Mouse (Mus musculus) midbrain, embryonic 16.5 days (tissue): ENCODE measurements around the gene Mllt6. TPM values are rescaled to one million over a fixed set of nuclear protein-coding genes. Genes with fewer than 3 reads are reported as not detected.
"Not testable (repeated sequence)": the region's sequence is repeated elsewhere in the genome, so short reads cannot be mapped to it uniquely, and the experiment has no call there.

Source experiments
- ATAC-seq: fragments of 200-750 bp; cut with Nextera tagmentation; 2 replicates; pipeline ENCODE4 v1.8.0; 2017; ENCODE audit warnings: moderate TSS enrichment
- H3K27ac ChIP-seq: fragments of 300-500 bp; sonication (generic); 2 replicates; pipeline ENCODE4 v1.5.1; 2014; ENCODE audit warnings: mild to moderate bottlenecking, low read length, mixed read lengths
- H3K27me3 ChIP-seq: fragments of 300-500 bp; sonication (generic); 2 replicates; pipeline ENCODE4 v1.6.1; 2014; ENCODE audit warnings: low read depth, low read length, mixed read lengths; ENCODE audit not compliant: control insufficient read depth, insufficient read depth
- H3K36me3 ChIP-seq: fragments of 300-500 bp; sonication (generic); 2 replicates; pipeline ENCODE4 v1.6.1; 2014; ENCODE audit warnings: mild to moderate bottlenecking, low read length, moderate library complexity, mixed read lengths; ENCODE audit not compliant: control insufficient read depth, insufficient read depth
- H3K4me1 ChIP-seq: fragments of 300-500 bp; sonication (generic); 2 replicates; pipeline ENCODE4 v1.6.1; 2014; ENCODE audit warnings: mild to moderate bottlenecking, low read length, mixed read lengths; ENCODE audit not compliant: control insufficient read depth, insufficient read depth
- H3K4me2 ChIP-seq: fragments of 300-500 bp; sonication (generic); 2 replicates; pipeline ENCODE4 v1.6.1; 2014; ENCODE audit warnings: mild to moderate bottlenecking, low read length, mixed read lengths
- H3K4me3 ChIP-seq: fragments of 300-500 bp; sonication (generic); 2 replicates; pipeline ENCODE4 v1.5.1; 2014; ENCODE audit warnings: low read depth, mild to moderate bottlenecking, low read length, moderate library complexity, mixed read lengths
- H3K9ac ChIP-seq: fragments of 300-500 bp; sonication (generic); 2 replicates; pipeline ENCODE4 v1.6.1; 2014; ENCODE audit warnings: low read depth, low read length, mixed read lengths
- H3K9me3 ChIP-seq: fragments of 300-500 bp; sonication (generic); replicated peaks from 2 replicates; pipeline ENCODE4 v1.6.1; 2014; ENCODE audit warnings: mild to moderate bottlenecking, low read length, mixed read lengths; ENCODE audit not compliant: control insufficient read depth, poor library complexity, severe bottlenecking
- WGBS: fragments of 180-500 bp; shearing (Covaris S2); extraction: QIAGEN DNeasy Blood & Tissue Kit; methylation state at CpG from one replicate; pipeline ENCODE4 v1.1.7; 2014; 5-methylcytosine and 5-hydroxymethylcytosine counted together
- polyA plus RNA-seq: library from polyadenylated mRNA; unstranded; fragments of >200 nt; fragmentation: Nextera tagmentation; extraction: Ambion mirVana; gene quantifications from 2 replicates; pipeline ENCODE4 v1.2.1, GENCODE M21; 2015

Mllt6 gene
- polyA plus RNA-seq, 1 experiment from 2014 or later = 3.3 TPM

DNA sequence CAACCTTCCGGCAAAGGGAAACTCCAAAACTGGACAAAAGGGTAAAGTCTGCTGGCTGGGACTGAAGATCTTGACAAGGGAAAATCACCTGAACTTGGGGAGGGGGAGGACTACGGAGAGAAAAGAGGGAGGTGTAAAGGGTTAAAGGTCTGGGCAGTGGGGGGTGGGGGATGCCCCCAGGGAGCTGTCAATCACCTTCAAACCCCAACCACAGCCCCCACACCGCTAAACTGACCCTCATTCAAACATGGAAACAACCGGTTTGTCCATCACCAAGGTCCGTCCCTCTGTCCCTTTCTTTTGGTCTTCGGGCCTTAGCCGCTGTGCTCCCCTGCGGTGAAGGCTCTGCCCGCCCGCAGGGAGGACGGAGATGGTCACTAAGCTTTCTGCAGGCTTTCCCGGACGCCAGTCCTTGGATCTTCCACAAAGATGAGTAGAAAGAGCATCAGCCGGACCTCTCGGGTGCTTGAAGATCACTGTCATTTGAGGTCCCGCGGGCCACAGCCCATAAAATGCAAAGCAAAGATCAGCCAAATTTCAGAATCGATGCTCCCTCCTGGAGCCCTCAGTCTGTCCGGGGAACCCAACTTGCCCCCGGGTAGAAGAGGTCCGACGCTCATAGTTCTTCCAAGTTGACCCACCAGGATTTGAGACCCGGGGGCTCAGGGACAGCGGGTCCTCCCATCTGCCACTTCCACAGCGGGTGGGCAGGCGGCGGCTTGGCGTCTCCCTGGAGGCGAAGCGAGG is 35.5 kb upstream of the Mllt6 start:
- Histone ChIP-seq H3K9ac (no peak overlapping the region), H3K4me3 (peak overlapping the region; percentile 74), H3K36me3 (no peaks in the 10 kb centered on the region), H3K9me3 (no peaks in the 10 kb centered on the region), H3K4me1 (peaks cover 18% of the 10 kb centered on the region), H3K27ac (no peak overlapping the region), H3K27me3 (peaks cover 67% of the 10 kb centered on the region), H3K4me2 (peak overlapping the region; percentile 17; the same call in 1 of the 2 replicates)
- ATAC-seq = no peak
- under 1% methylated on average over 30 of the region's 30 CpGs for WGBS

DNA sequence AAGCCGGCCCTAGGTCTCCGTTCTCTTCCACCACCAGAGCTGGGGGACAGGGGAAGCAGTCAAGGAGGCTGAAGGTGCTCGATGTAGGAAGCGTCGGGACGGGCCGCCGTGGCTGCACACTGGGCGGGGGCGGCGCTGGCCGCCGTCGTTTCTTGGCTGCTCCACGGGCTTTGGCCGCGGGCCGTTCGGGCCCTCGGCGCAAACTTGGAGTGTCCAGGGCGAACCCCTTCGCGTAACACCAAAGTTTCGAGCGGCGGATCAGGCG is 35.0 kb upstream of the Mllt6 start:
- H3K9ac ChIP-seq = no peak overlapping the region
- peak overlapping the region; percentile 74 for H3K4me3 ChIP-seq
- no peak overlapping the region for H3K27ac ChIP-seq
- peak overlapping the region; percentile 17; the same call in 1 of the 2 replicates for H3K4me2 ChIP-seq
- no peaks in the 10 kb centered on the region for H3K36me3 ChIP-seq
- H3K27me3 ChIP-seq = peaks cover 66% of the 10 kb centered on the region
- H3K4me1 ChIP-seq = peaks cover 18% of the 10 kb centered on the region
- no peaks in the 10 kb centered on the region for H3K9me3 ChIP-seq
- ATAC-seq = no peak
- WGBS = 0% methylated on average over 28 of the region's 28 CpGs

DNA sequence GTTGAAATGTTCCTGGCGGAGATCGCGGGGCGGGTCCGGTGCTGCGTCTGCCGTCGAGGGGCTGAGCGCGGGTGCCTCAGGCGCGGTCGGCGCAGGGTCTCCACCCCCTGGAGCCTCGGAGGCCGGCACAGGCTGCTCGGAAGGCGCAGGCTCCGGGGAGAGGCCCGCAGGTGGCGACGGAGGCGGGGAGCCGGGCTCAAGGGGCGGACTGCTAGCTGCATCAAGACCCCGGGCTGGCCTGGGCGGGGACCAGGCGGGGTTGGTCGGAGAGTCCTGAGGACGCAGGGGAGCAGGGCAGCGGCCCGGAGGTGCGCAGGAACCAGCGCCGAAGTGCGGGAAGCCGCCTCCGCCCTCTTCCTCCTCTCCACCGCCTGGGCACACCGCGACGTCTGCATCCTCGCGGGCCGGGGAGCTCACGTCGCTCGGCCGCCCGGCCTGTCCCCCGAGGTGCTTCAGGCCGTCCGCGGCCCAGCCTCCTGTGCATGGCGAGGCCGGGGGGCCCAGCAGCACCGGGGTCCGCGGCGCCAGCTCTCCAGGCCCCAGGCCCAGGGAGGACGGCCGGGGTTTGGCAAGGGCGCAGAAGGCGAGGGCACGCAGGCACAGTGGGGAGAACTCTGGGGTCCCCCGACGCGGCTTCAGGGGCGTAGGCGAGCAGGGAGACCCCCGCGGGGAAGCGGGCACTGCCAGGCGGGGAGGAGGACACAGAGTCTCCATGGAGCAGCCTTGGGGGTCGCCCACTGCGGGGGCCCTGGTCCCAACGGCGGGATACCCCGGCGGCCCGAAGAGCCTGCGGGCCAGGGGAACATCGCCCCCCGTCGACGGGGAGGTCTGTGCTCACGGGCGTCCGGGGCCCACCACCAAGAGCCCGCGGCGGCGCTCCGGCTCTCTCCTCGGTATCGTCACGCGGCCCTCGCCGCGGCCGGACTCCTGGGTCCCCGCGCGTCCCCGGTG is 34.4 kb upstream of the Mllt6 start:
- H3K4me3 ChIP-seq = peak overlapping the region; percentile 74
- under 1% methylated on average over 99 of the region's 106 CpGs for WGBS
- H3K27ac ChIP-seq = no peak overlapping the region
- no peaks in the 10 kb centered on the region for H3K9me3 ChIP-seq
- peak overlapping the region; percentile 78 for H3K4me2 ChIP-seq
- peaks cover 62% of the 10 kb centered on the region for H3K27me3 ChIP-seq
- peak; percentile 30; the same call in 1 of the 2 replicates for ATAC-seq
- H3K9ac ChIP-seq = peak overlapping the region; percentile 74
- no peaks in the 10 kb centered on the region for H3K36me3 ChIP-seq
- peaks cover 18% of the 10 kb centered on the region for H3K4me1 ChIP-seq

DNA sequence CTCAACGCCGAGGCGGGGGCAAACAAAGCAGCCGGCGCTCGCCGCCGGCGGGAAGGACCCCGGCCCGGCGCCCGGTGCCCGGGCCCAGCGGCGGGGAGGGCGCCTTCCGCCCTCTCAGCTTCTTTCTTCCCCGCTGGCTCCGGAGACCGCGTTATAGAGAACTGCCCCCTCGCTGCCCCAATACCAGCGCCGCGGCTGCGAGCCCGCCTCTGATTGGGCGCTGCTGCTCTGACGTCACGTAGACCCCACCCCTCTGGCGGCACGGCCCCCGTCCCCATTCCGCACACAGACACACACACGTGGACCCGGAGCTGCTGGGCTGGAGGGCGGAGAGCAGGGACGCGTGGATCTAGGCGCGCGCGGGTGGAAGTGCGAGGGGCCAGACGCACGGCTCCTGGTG is 33.6 kb upstream of the Mllt6 start, which contains the start of gene Epop:
TSS of gene Epop (minus strand) at position 127 of the 400 bp plus-strand sequence.
- no peaks in the 10 kb centered on the region for H3K36me3 ChIP-seq
- peaks cover 18% of the 10 kb centered on the region for H3K4me1 ChIP-seq
- ATAC-seq = peak; percentile 92
- no peaks in the 10 kb centered on the region for H3K9me3 ChIP-seq
- H3K4me3 ChIP-seq = peak within 1 kb of the TSS; percentile 74
- peak within 1 kb of the TSS; percentile 74 for H3K9ac ChIP-seq
- H3K27ac ChIP-seq = no peak within 1 kb of the TSS
- 0% methylated on average over 39 of the region's 47 CpGs for WGBS
- H3K4me2 ChIP-seq = peak within 1 kb of the TSS; percentile 78
- peaks cover 58% of the 10 kb centered on the region for H3K27me3 ChIP-seq

DNA sequence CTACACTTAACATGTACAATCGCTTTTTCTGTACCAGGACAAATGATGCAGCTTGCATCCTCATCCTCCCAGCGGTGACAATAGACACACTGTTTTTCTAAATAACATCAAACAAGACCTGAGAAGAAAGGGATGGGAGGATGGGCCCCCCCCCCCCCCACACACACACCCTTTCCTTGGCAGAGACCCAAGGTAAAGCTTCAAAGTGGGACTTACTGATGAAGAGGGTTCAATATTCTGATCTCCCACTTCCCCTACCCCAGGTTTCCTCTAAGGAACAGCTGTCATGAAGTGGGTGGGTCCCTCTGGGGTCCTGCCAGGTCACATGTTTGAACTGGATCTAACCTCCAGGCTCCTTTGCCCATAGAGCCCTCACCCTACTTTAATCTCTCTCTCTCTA is 32.2 kb upstream of the Mllt6 start:
- Histone ChIP-seq H3K36me3 (no peaks in the 10 kb centered on the region), H3K4me3 (no peak overlapping the region), H3K27ac (no peak overlapping the region), H3K4me2 (no peak overlapping the region), H3K4me1 (peaks cover 18% of the 10 kb centered on the region), H3K27me3 (peaks cover 46% of the 10 kb centered on the region), H3K9ac (no peak overlapping the region), H3K9me3 (no peaks in the 10 kb centered on the region)
- 33% methylated on average over 2 of the region's 2 CpGs for WGBS
- no peak for ATAC-seq

DNA sequence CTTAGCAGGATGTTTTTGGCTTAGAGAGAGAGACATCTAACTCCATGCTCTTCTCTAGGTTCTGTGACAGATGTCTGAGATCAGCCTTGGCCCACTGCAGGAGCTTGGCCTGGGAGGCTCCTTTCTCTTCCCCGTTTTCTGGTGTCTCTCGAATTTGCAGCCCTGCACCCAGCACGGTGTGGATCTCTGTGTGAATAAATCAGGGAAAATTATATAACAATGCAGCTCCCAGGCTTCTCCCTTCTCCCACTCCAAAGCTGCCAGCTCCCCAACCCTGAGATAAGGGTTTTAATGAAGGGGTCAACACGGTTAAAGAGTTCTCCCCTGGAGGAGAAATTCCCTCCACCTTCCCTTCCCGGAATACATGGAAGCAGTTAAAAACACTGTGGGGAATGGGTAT is 31.7 kb upstream of the Mllt6 start:
- H3K36me3 ChIP-seq = no peaks in the 10 kb centered on the region
- no peaks in the 10 kb centered on the region for H3K9me3 ChIP-seq
- H3K4me1 ChIP-seq = peaks cover 18% of the 10 kb centered on the region
- H3K4me2 ChIP-seq = no peak overlapping the region
- no peak overlapping the region for H3K27ac ChIP-seq
- no peak overlapping the region for H3K4me3 ChIP-seq
- WGBS = 9% methylated on average over 5 of the region's 5 CpGs
- no peak for ATAC-seq
- no peak overlapping the region for H3K9ac ChIP-seq
- H3K27me3 ChIP-seq = peaks cover 42% of the 10 kb centered on the region

DNA sequence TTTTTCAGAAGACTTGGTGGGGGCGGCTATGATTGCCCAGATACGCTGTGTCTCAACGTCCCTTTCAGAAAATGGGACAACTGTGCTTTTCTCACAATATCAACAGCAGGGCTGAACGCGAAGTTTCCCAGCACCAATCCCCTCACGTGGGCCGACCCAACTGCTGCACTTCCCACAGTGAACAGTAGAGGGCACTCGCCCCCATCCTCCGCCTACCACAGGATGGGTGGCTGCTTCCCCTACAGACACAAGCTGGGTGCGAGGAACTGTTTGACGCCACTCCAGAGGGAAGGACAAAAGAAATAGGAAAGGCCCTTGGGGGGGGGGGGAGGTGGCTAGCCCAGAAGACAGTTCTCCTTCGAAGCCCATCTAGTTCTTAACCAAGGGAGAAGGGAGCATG is 31.3 kb upstream of the Mllt6 start:
- no peak for ATAC-seq
- H3K9ac ChIP-seq = no peak overlapping the region

DNA sequence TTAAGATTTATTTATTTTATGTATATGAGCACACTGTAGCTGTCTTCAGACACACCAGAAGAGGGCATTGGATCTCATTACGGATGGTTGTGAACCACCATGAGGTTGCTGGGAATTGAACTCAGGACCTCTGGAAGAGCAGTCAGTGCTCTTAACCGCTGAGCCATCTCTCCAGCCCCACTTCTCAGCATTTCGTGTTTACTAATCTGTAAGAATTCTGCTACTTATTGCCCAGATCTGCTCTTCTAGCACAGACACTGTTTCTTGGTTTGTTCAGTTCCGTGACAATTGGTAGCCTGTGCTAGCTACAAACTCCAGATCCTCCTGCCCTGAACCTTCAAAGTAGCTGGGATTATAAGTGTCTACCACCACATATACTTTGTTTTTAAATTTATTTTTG is 30.8 kb upstream of the Mllt6 start:
- not testable (repeated sequence) for ATAC-seq, H3K4me2 ChIP-seq, H3K9me3 ChIP-seq, H3K9ac ChIP-seq, H3K36me3 ChIP-seq, H3K27ac ChIP-seq, H3K4me3 ChIP-seq
- peaks cover 35% of the 10 kb centered on the region for H3K27me3 ChIP-seq
- H3K4me1 ChIP-seq = peaks cover 14% of the 10 kb centered on the region; the same call in 1 of the 2 replicates
- WGBS = 81% methylated on average over 4 of the region's 4 CpGs

More for the DNA sequence above, 31.3 kb upstream of the Mllt6 start:
- no peak overlapping the region for H3K27ac ChIP-seq
- no peaks in the 10 kb centered on the region for H3K9me3 ChIP-seq
- H3K4me1 ChIP-seq = peaks cover 18% of the 10 kb centered on the region
- no peak overlapping the region for H3K4me3 ChIP-seq
- peaks cover 39% of the 10 kb centered on the region for H3K27me3 ChIP-seq
- H3K36me3 ChIP-seq = no peaks in the 10 kb centered on the region
- 4% methylated on average over 12 of the region's 12 CpGs for WGBS
- no peak overlapping the region for H3K4me2 ChIP-seq
